Mouse (Mus musculus) lung, embryonic 15.5 days (tissue): ENCODE results near the gene Col18a1. TPM values are rescaled to one million over a fixed set of nuclear protein-coding genes. Genes with fewer than 3 reads are reported as not detected.
A peak's percentile ranks its signal among the peaks of the same experiment; 100 is the strongest.

ENCODE experiments used
- ATAC-seq: fragments of 200-750 bp; cut with Nextera tagmentation; 2 replicates; pipeline ENCODE4 v1.8.0; 2017; ENCODE audit warnings: moderate number of reproducible peaks, borderline replicate concordance; ENCODE audit not compliant: low FRiP score, low TSS enrichment; ENCODE audit errors: extremely low read depth
- H3K27ac ChIP-seq: fragments of 300-500 bp; sonication (generic); 2 replicates; pipeline ENCODE4 v1.5.1; 2015; ENCODE audit warnings: moderate library complexity, mild to moderate bottlenecking, inconsistent platforms
- H3K27me3 ChIP-seq: fragments of 300-500 bp; sonication (generic); 2 replicates; pipeline ENCODE4 v1.6.1; 2015; ENCODE audit warnings: inconsistent platforms
- H3K36me3 ChIP-seq: fragments of 300-500 bp; sonication (generic); 2 replicates; pipeline ENCODE4 v1.6.1; 2015; ENCODE audit warnings: inconsistent platforms
- H3K4me1 ChIP-seq: fragments of 300-500 bp; sonication (generic); 2 replicates; pipeline ENCODE4 v1.6.1; 2015; ENCODE audit warnings: inconsistent platforms
- H3K4me2 ChIP-seq: fragments of 300-500 bp; sonication (generic); 2 replicates; pipeline ENCODE4 v1.6.1; 2015; ENCODE audit warnings: inconsistent platforms, mild to moderate bottlenecking, moderate library complexity
- H3K4me3 ChIP-seq: fragments of 300-500 bp; sonication (generic); 2 replicates; pipeline ENCODE4 v1.5.1; 2015; ENCODE audit warnings: mild to moderate bottlenecking, inconsistent platforms
- H3K9ac ChIP-seq: fragments of 300-500 bp; sonication (generic); 2 replicates; pipeline ENCODE4 v1.6.1; 2015; ENCODE audit warnings: inconsistent platforms
- H3K9me3 ChIP-seq: fragments of 300-500 bp; sonication (generic); 2 replicates; pipeline ENCODE4 v1.6.1; 2016; ENCODE audit warnings: inconsistent platforms
- WGBS: fragments of 180-500 bp; shearing (Covaris S2); methylation state at CpG from one replicate; pipeline ENCODE4 v1.1.7; 2015; 5-methylcytosine and 5-hydroxymethylcytosine counted together
- polyA plus RNA-seq: library from polyadenylated mRNA; unstranded; fragments of >200 nt; fragmentation: Nextera tagmentation; extraction: Ambion mirVana; gene quantifications from 2 replicates; pipeline ENCODE4 v1.2.1, GENCODE M21; 2015

Col18a1 gene
- polyA plus RNA-seq, 1 experiment from 2014 or later, result 283 TPM

GRCm38 (mm10) chr10:77074276-77074974, 91.9 kb downstream of the Col18a1 start:
- no peaks in the 10 kb centered on the region for H3K4me1 ChIP-seq
- H3K36me3 ChIP-seq, result peaks cover 28% of the 10 kb centered on the region
- no peak overlapping the region for H3K4me2 ChIP-seq
- 75% methylated on average over 4 of the region's 4 CpGs for WGBS
- H3K27me3 ChIP-seq, result no peaks in the 10 kb centered on the region
- H3K9me3 ChIP-seq, result no peaks in the 10 kb centered on the region
- H3K4me3 ChIP-seq, result no peak overlapping the region
- no peak overlapping the region for H3K9ac ChIP-seq
- ATAC-seq, result no peak
- H3K27ac ChIP-seq, result no peak overlapping the region

- no peak overlapping the region for H3K27ac ChIP-seq
- H3K4me2 ChIP-seq, result no peak overlapping the region
- no peaks in the 10 kb centered on the region for H3K4me1 ChIP-seq
- H3K36me3 ChIP-seq, result peaks cover 29% of the 10 kb centered on the region
- peak; percentile 17; the same call in 1 of the 2 replicates for ATAC-seq
- no peak overlapping the region for H3K4me3 ChIP-seq
- no peak overlapping the region for H3K9ac ChIP-seq
- H3K9me3 ChIP-seq, result no peaks in the 10 kb centered on the region
- no peaks in the 10 kb centered on the region for H3K27me3 ChIP-seq
- 51% methylated on average over 4 of the region's 4 CpGs for WGBS
Measured at GRCm38 (mm10) chr10:77070072-77070471, 96.3 kb downstream of the Col18a1 start.

GRCm38 (mm10) chr10:77068469-77068868, 97.9 kb downstream of the Col18a1 start:
- H3K27ac ChIP-seq, result no peak overlapping the region
- WGBS, result 83% methylated on average over 7 of the region's 7 CpGs
- ATAC-seq, result no peak
- H3K9ac ChIP-seq, result no peak overlapping the region
- no peak overlapping the region for H3K4me2 ChIP-seq
- no peaks in the 10 kb centered on the region for H3K9me3 ChIP-seq
- peaks cover 23% of the 10 kb centered on the region for H3K36me3 ChIP-seq
- no peaks in the 10 kb centered on the region for H3K4me1 ChIP-seq
- H3K4me3 ChIP-seq, result no peak overlapping the region
- H3K27me3 ChIP-seq, result no peaks in the 10 kb centered on the region

GRCm38 (mm10) chr10:77064659-77065058, 101.7 kb downstream of the Col18a1 start:
- no peak overlapping the region for H3K9ac ChIP-seq
- no peak overlapping the region for H3K27ac ChIP-seq
- H3K36me3 ChIP-seq, result peaks cover 10% of the 10 kb centered on the region; the same call in 1 of the 2 replicates
- ATAC-seq, result no peak
- H3K4me1 ChIP-seq, result peaks cover 13% of the 10 kb centered on the region
- H3K4me2 ChIP-seq, result no peak overlapping the region
- H3K9me3 ChIP-seq, result no peaks in the 10 kb centered on the region
- no peak overlapping the region for H3K4me3 ChIP-seq
- H3K27me3 ChIP-seq, result no peaks in the 10 kb centered on the region

GRCm38 (mm10) chr10:77064239-77064638, 102.1 kb downstream of the Col18a1 start:
- Histone ChIP-seq H3K36me3 (peaks cover 6% of the 10 kb centered on the region; the same call in 1 of the 2 replicates), H3K4me2 (no peak overlapping the region), H3K9ac (no peak overlapping the region), H3K9me3 (no peaks in the 10 kb centered on the region), H3K27me3 (no peaks in the 10 kb centered on the region), H3K4me3 (no peak overlapping the region), H3K27ac (no peak overlapping the region), H3K4me1 (peaks cover 13% of the 10 kb centered on the region)
- WGBS, result 79% methylated on average over 3 of the region's 3 CpGs
- no peak for ATAC-seq

GRCm38 (mm10) chr10:77062393-77063010, 103.8 kb downstream of the Col18a1 start:
- peak; percentile 36; the same call in 1 of the 2 replicates for ATAC-seq
- peak overlapping the region; percentile 41; the same call in 1 of the 2 replicates for H3K27ac ChIP-seq
- peaks cover 3% of the 10 kb centered on the region; the same call in 1 of the 2 replicates for H3K36me3 ChIP-seq
- no peaks in the 10 kb centered on the region for H3K9me3 ChIP-seq
- H3K27me3 ChIP-seq, result no peaks in the 10 kb centered on the region
- no peak overlapping the region for H3K4me3 ChIP-seq
- WGBS, result 59% methylated on average over 11 of the region's 11 CpGs
- no peak overlapping the region for H3K4me2 ChIP-seq
- no peak overlapping the region for H3K9ac ChIP-seq
- H3K4me1 ChIP-seq, result peaks cover 13% of the 10 kb centered on the region

GRCm38 (mm10) chr10:77061426-77061825, 104.9 kb downstream of the Col18a1 start:
- no peak overlapping the region for H3K27ac ChIP-seq
- H3K4me1 ChIP-seq, result peaks cover 13% of the 10 kb centered on the region
- H3K36me3 ChIP-seq, result no peaks in the 10 kb centered on the region
- 41% methylated on average over 3 of the region's 3 CpGs for WGBS
- no peaks in the 10 kb centered on the region for H3K27me3 ChIP-seq
- no peak overlapping the region for H3K4me2 ChIP-seq
- H3K4me3 ChIP-seq, result no peak overlapping the region
- no peaks in the 10 kb centered on the region for H3K9me3 ChIP-seq
- ATAC-seq, result no peak
- H3K9ac ChIP-seq, result no peak overlapping the region

- 69% methylated on average over 10 of the region's 10 CpGs for WGBS
- no peak overlapping the region for H3K9ac ChIP-seq
- H3K4me2 ChIP-seq, result no peak overlapping the region
- H3K9me3 ChIP-seq, result no peaks in the 10 kb centered on the region
- no peak overlapping the region for H3K4me3 ChIP-seq
- no peak overlapping the region for H3K27ac ChIP-seq
- H3K36me3 ChIP-seq, result peaks cover 6% of the 10 kb centered on the region
- H3K27me3 ChIP-seq, result no peaks in the 10 kb centered on the region
- peaks cover 6% of the 10 kb centered on the region for H3K4me1 ChIP-seq
- ATAC-seq, result no peak
Measured at GRCm38 (mm10) chr10:77056768-77057167, 109.6 kb downstream of the Col18a1 start.

- H3K27ac ChIP-seq, result no peak overlapping the region
Measured at GRCm38 (mm10) chr10:77048606-77049005, 117.7 kb downstream of the Col18a1 start.

GRCm38 (mm10) chr10:77048196-77048595, 118.2 kb downstream of the Col18a1 start:
- Histone ChIP-seq H3K4me1 (no peaks in the 10 kb centered on the region), H3K4me3 (no peak overlapping the region), H3K9ac (no peak overlapping the region), H3K9me3 (no peaks in the 10 kb centered on the region), H3K27ac (no peak overlapping the region), H3K4me2 (no peak overlapping the region), H3K36me3 (peaks cover 32% of the 10 kb centered on the region), H3K27me3 (no peaks in the 10 kb centered on the region)
- 70% methylated on average over 4 of the region's 4 CpGs for WGBS
- ATAC-seq, result no peak

More at GRCm38 (mm10) chr10:77048606-77049005, 117.7 kb downstream of the Col18a1 start:
- H3K36me3 ChIP-seq, result peaks cover 29% of the 10 kb centered on the region
- H3K4me3 ChIP-seq, result no peak overlapping the region
- no peaks in the 10 kb centered on the region for H3K27me3 ChIP-seq
- H3K9ac ChIP-seq, result no peak overlapping the region
- H3K4me1 ChIP-seq, result no peaks in the 10 kb centered on the region
- no peaks in the 10 kb centered on the region for H3K9me3 ChIP-seq
- WGBS, result 77% methylated on average over 3 of the region's 3 CpGs
- no peak overlapping the region for H3K4me2 ChIP-seq
- no peak for ATAC-seq

- Histone ChIP-seq H3K27me3 (no peaks in the 10 kb centered on the region), H3K36me3 (peaks cover 22% of the 10 kb centered on the region), H3K9ac (no peak overlapping the region), H3K9me3 (no peaks in the 10 kb centered on the region), H3K4me1 (peaks cover 12% of the 10 kb centered on the region), H3K4me3 (no peak overlapping the region), H3K27ac (no peak overlapping the region), H3K4me2 (no peak overlapping the region)
- ATAC-seq, result no peak
- 84% methylated on average over 8 of the region's 8 CpGs for WGBS
Measured at GRCm38 (mm10) chr10:77038579-77039174, 127.7 kb downstream of the Col18a1 start.

- Histone ChIP-seq H3K9me3 (no peaks in the 10 kb centered on the region), H3K4me1 (peaks cover 15% of the 10 kb centered on the region), H3K4me3 (no peak overlapping the region), H3K4me2 (no peak overlapping the region), H3K27me3 (no peaks in the 10 kb centered on the region), H3K36me3 (peaks cover 9% of the 10 kb centered on the region), H3K9ac (no peak overlapping the region), H3K27ac (no peak overlapping the region)
- 72% methylated on average over 6 of the region's 6 CpGs for WGBS
- no peak for ATAC-seq
Measured at GRCm38 (mm10) chr10:77035487-77035886, 130.9 kb downstream of the Col18a1 start.
